28 mouse cellular contexts compared by ENCODE assay signal in genomic region chr7:89983441-89983840, GRCm38 (mm10). TPM values are rescaled to one million over a fixed set of nuclear protein-coding genes. Genes with fewer than 3 reads are reported as not detected.
A peak's percentile ranks its signal among the peaks of the same experiment; 100 is the strongest.
DNase-seq lines count a peak whose midpoint lies in the region; ATAC-seq and TF ChIP-seq lines count a peak whose summit lies in the region.
"Had no signal": no experiment of that assay in that cellular context is flagged by ENCODE, and none has a peak within 500 bp of the region (broad histone marks: within the 10 kb centered on the region; RNA-seq: fewer than 3 reads in every experiment).

No protein-coding gene starts in this region.

- H3K9me3 ChIP-seq in forebrain, embryonic 14.5 days (replicated peaks; ENCODE audit: control insufficient read depth, low read length): no peaks in the 10 kb centered on the region
- no peaks in the 10 kb centered on the region for H3K9me3 ChIP-seq in forebrain, embryonic 12.5 days
- H3K9me3 ChIP-seq: G1E; hindbrain, embryonic 10.5 days; hindbrain, embryonic 15.5 days; kidney, embryonic 15.5 days; limb, embryonic 10.5 days; limb, embryonic 15.5 days; liver, embryonic 13.5 days; midbrain, embryonic 13.5 days; neural tube, embryonic 13.5 days had no signal

- intact Hi-C loops in gastrocnemius, postnatal 36 days (cut with DNase I): loop anchor here (10.0 kb wide), 1 partner anchor 421 kb away; no protein-coding TSS in a partner anchor

- no peak overlapping the region for H3K27ac ChIP-seq in forebrain, embryonic 14.5 days (ENCODE audit: low read depth, low read length)
- no peak overlapping the region for H3K27ac ChIP-seq in forebrain, embryonic 12.5 days
- H3K27ac ChIP-seq: hindbrain, embryonic 10.5 days; hindbrain, embryonic 15.5 days; limb, embryonic 10.5 days; limb, embryonic 15.5 days; liver, embryonic 13.5 days; macrophage; midbrain, embryonic 13.5 days; neural tube, embryonic 13.5 days had no signal

- H3K4me1 ChIP-seq in forebrain, embryonic 14.5 days (ENCODE audit: control insufficient read depth, insufficient read depth, low read length): peaks cover 12% of the 10 kb centered on the region
- H3K4me1 ChIP-seq in forebrain, embryonic 12.5 days: peaks cover 11% of the 10 kb centered on the region

- TF ChIP-seq POLR2A in brain, embryonic 14.5 days (IDR thresholded peaks at IDR 0.05; ENCODE audit: borderline replicate concordance, extremely low read depth, insufficient read depth, insufficient read length, poor library complexity, severe bottlenecking): no peak

- ATAC-seq in forebrain, embryonic 14.5 days: no peak
- no peak for ATAC-seq in forebrain, embryonic 12.5 days (ENCODE audit: low FRiP score)
- ATAC-seq: inflammation-experienced regulatory T-cells, adult 6 months; lung, postnatal 0 days; midbrain, embryonic 13.5 days had no signal

- H3K36me3 ChIP-seq in forebrain, embryonic 14.5 days (ENCODE audit: control insufficient read depth, insufficient read depth, low read length): no peaks in the 10 kb centered on the region
- H3K36me3 ChIP-seq in forebrain, embryonic 12.5 days (replicated peaks): no peaks in the 10 kb centered on the region
- H3K36me3 ChIP-seq: hindbrain, embryonic 10.5 days; hindbrain, embryonic 15.5 days; kidney, embryonic 15.5 days; limb, embryonic 10.5 days; limb, embryonic 15.5 days; liver, embryonic 13.5 days; midbrain, embryonic 13.5 days had no signal

- H3K9ac ChIP-seq in forebrain, embryonic 14.5 days (ENCODE audit: low read length): no peak overlapping the region
- H3K9ac ChIP-seq in forebrain, embryonic 12.5 days: no peak overlapping the region
- H3K9ac ChIP-seq: hindbrain, embryonic 15.5 days; kidney, embryonic 15.5 days; limb, embryonic 15.5 days; liver, embryonic 13.5 days; midbrain, embryonic 13.5 days; neural tube, embryonic 13.5 days had no signal

- peak; percentile 10 for DNase-seq in forebrain, embryonic 14.5 days (ENCODE audit: low spot score)
- DNase-seq in brain, embryonic 14.5 days (ENCODE audit: low read depth): peak; percentile 33
- DNase-seq in cerebellum, adult 8-10 months: peak; percentile 25
- peak; percentile 31 to 33 for DNase-seq in cerebellum, postnatal 36 days
- DNase-seq in kidney, postnatal 36 days: no peak
- no peak for DNase-seq in gastrocnemius, postnatal 36 days
- DNase-seq: adrenal gland, postnatal 10 days; gastrocnemius, postnatal 10 days; heart, postnatal 14 days; kidney, adult 11 months; kidney, postnatal 4 days; liver, embryonic 13.5 days; lung, adult 18-20 months; right cerebral cortex, postnatal 14 days; thymus, postnatal 14 days had no signal

- H3K27me3 ChIP-seq in forebrain, embryonic 14.5 days (replicated peaks; ENCODE audit: control insufficient read depth, insufficient read depth, low read length): no peaks in the 10 kb centered on the region
- no peaks in the 10 kb centered on the region for H3K27me3 ChIP-seq in forebrain, embryonic 12.5 days
- H3K27me3 ChIP-seq: hindbrain, embryonic 15.5 days; kidney, embryonic 15.5 days; limb, embryonic 15.5 days; liver, embryonic 13.5 days; midbrain, embryonic 13.5 days; neural tube, embryonic 13.5 days had no signal

- no peak overlapping the region for H3K4me2 ChIP-seq in forebrain, embryonic 14.5 days (ENCODE audit: low read length)
- H3K4me2 ChIP-seq in forebrain, embryonic 12.5 days: no peak overlapping the region
- H3K4me2 ChIP-seq: hindbrain, embryonic 15.5 days; kidney, embryonic 15.5 days; limb, embryonic 15.5 days; liver, embryonic 13.5 days; midbrain, embryonic 13.5 days; neural tube, embryonic 13.5 days had no signal

- no peak for TF ChIP-seq CTCF in brain, embryonic 14.5 days (IDR thresholded peaks at IDR 0.05; ENCODE audit: borderline replicate concordance, extremely low read depth, insufficient read depth, insufficient read length)

- 83% methylated on average over 2 of the region's 2 CpGs for WGBS in forebrain, embryonic 14.5 days
- WGBS in forebrain, embryonic 12.5 days: 91% methylated on average over 2 of the region's 2 CpGs

- no peak overlapping the region for H3K4me3 ChIP-seq in forebrain, embryonic 14.5 days (ENCODE audit: low read depth, low read length)
- no peak overlapping the region for H3K4me3 ChIP-seq in forebrain, embryonic 12.5 days (replicated peaks)
- H3K4me3 ChIP-seq: erythroblast, embryonic 14.5 days; hindbrain, embryonic 10.5 days; hindbrain, embryonic 15.5 days; kidney, embryonic 15.5 days; limb, embryonic 10.5 days; limb, embryonic 15.5 days; liver, embryonic 13.5 days; midbrain, embryonic 13.5 days; neural tube, embryonic 13.5 days had no signal

RNA-seq across cellular contexts. Expression of gene Eed, which starts 2.7 kb away (rescaled TPM):
- 41.2 and 43.5 TPM in 2 replicates for polyA plus RNA-seq in forebrain, embryonic 14.5 days (2014; fragmentation: Nextera tagmentation; extraction: Ambion mirVana)
- 85.6 and 94.6 TPM in 2 replicates for polyA plus RNA-seq in forebrain, embryonic 12.5 days (2016; fragmentation: Nextera tagmentation; extraction: Ambion mirVana)
- 48.8 and 50.2 TPM in 2 replicates for polyA plus RNA-seq in brain, embryonic 14.5 days (2012; rRNA removed)
- 10 to 100 TPM; 29.1 to 30.6 TPM for total RNA-seq in gastrocnemius, postnatal 36 days (2021)

RNA-seq across cellular contexts. Expression of gene Hikeshi, which starts 42.4 kb away (rescaled TPM):
- 171 and 174 TPM in 2 replicates for polyA plus RNA-seq in forebrain, embryonic 14.5 days (2014; fragmentation: Nextera tagmentation; extraction: Ambion mirVana)
- 155 and 157 TPM in 2 replicates for polyA plus RNA-seq in forebrain, embryonic 12.5 days (2016; fragmentation: Nextera tagmentation; extraction: Ambion mirVana)
- polyA plus RNA-seq in brain, embryonic 14.5 days (2012; rRNA removed): 81.1 and 91.4 TPM in 2 replicates
- total RNA-seq in gastrocnemius, postnatal 36 days (2021): 100 to 1,000 TPM; 105 to 107 TPM

Comparison
In these comparisons a context has a peak if more than half of its experiments do, and no peak if none do; other contexts are left out.
1. DNase-seq: peak in forebrain, embryonic 14.5 days (single experiment), brain, embryonic 14.5 days (single experiment), cerebellum, adult 8-10 months (single experiment) and cerebellum, postnatal 36 days (2 of 2); none in kidney, postnatal 36 days (0 of 2) and gastrocnemius, postnatal 36 days (0 of 2).